Mouse (Mus musculus) spleen, postnatal 14 days (tissue): ENCODE measurements around the gene Fbxo21.

Experiments used
- DNase-seq, 2 experiments: peaks; one replicate each; pipeline ENCODE4 v3.0.0; 2021 to 2022; ENCODE audit warnings: low spot score in 2 of 2

Fbxo21 gene

DNA sequence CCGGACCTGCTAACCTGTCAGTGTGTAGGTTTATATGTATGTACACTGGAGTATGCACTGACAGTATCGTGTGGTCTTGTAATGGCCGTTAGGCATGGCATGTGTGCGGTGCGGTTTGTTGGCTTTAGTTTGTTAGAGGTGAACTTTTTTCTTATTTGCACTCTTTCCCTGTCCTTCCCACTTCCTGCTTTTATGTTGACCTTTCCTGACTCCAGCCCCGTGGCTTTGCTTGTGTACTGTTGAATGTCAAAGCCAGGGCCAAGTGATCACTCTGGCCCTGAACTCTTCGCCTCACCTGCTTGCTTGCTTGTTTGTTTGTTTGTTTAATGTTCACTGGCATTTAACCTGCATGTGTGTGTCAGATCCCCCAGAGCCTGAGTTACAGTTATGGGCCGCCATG, 4.4 kb downstream of the Fbxo21 start:
- no peak for DNase-seq

DNA sequence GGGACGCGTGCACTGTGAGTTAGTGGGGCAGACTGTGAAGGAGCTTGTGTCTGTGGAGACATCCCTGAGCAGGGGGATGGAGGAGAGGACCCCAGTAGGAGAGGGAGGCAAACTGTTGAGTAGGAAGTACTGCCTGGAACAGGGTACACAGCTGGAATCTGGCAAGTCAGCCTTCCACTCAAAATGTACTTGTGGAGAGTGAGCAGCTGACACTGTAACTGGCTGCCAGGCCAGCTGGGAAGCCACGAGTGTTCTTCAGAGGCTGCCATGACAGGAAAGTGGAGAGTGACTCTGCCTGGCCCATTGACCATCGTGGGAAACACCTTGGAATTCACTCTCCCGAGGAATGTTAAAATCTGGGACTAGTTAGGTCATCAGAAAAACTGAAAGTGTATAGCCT, 5.4 kb downstream of the Fbxo21 start:
- no peak for DNase-seq

DNA sequence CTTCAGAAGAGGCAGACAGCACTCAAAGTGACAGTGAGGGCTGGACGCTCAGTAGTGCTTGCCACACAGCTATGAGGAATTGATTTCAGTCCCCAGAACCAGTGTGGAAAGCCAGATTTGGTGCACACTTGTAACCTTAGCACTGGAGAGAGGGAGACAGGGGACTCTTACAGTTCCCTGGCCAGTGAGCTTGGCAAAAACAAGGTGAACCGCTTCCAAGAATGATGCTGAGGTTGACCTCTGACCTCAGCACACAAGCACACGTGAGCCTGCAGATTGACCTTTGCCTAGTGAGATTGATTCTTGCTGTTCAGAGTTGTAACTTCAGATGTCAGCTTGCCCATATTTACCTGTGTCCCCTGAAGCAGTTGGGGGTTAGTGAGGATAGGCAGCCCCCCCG, 9.8 kb downstream of the Fbxo21 start:
- DNase-seq, result no peak

DNA sequence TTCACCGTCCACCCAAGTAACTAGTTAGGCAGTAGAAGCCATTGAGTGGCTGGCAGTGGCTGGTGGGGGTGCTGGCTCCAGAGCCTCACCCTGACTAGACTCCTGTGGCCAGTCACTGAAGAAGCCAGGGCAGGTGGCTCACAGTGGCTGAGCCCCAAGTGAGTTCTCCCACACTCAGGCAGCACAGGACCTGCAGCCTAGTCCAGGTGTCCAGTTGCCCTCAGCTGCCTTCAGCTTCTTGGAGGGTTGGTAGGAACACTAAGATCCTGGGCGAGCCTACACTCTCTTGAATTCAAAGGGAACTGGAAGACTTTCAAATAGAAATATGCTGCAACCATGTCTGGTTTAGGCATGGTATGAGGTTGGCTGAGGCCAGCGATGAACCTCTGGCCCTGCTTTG, 11.4 kb downstream of the Fbxo21 start:
- DNase-seq, result no peak

DNA sequence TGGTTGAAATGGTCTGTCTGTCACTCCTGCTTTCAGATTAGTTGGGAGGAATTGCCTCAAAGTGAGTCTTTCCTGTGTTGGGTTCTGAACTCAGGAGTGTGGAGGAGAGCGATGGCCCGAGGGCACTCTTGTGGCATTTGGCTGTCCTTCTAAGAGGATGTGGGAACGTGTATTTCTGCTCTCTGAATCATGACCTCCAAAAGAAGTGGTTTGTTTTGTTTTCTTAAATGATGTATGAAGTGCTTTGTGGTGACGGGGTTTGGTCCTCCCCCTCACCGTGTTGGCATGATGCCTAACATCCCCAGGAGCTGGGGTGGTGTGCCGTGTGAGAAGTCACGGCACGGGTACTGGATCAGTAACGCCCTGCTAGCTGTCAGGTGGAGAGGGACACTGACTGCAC, 11.8 kb downstream of the Fbxo21 start:
- no peak for DNase-seq

DNA sequence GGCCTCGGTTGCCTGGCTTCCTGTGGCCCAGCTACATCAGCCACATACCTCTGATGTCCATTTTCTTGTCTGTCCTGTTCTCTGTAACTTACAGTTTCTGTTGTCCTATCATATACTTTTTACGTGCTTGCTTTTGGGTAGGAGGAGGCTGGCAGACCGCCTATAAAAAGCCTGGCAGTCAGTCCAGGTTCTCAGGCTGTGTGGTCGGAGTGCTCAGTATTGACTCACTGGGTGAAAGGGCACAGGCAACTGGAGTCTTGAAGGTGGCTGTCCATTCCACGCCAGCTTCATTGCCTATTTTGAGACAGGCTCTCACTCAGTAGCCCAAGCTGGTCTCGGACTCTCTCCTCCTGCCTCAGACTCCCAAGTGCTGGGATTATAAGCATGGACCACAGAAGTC, 13.2 kb downstream of the Fbxo21 start:
- DNase-seq, result no peak

DNA sequence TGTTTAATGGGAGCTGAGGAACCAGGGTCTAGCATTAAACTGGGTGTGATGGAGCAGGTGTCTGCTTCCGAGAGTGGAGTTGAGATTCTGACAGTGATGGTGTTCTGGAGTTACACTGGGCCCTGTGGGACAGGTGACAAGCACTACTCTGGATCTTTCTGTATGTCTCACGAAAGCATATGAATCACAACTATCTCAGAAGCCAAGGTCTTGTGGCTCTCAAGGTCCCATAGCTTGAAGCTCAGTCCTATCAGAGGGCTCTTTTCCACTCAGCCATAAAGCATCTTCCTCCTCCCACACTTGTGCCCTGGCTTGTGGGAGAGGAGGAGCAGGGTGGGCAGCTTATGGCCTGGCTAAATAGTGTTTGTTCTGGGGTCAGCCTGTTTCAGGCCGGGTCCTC, 14.4 kb downstream of the Fbxo21 start:
- no peak for DNase-seq

DNA sequence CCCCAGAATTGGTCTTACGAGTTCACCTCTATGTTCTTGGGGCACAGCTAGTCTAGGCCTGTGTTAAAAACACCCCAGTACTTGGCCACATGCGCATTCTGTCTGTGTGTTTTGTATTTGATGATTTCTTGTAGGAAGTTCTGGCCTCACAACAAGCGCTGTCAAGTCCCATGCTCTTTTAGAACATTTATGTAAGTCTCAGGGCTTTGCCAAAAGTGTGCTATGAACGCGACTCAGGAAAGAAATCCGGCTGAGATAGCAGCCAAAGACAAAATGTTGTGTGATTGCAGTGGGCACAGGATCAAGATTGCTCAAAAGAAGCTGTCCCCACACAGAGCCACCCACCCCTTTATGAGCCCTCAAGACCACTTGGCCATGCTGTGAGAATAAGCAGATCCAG, 17.0 kb downstream of the Fbxo21 start:
- no peak for DNase-seq

DNA sequence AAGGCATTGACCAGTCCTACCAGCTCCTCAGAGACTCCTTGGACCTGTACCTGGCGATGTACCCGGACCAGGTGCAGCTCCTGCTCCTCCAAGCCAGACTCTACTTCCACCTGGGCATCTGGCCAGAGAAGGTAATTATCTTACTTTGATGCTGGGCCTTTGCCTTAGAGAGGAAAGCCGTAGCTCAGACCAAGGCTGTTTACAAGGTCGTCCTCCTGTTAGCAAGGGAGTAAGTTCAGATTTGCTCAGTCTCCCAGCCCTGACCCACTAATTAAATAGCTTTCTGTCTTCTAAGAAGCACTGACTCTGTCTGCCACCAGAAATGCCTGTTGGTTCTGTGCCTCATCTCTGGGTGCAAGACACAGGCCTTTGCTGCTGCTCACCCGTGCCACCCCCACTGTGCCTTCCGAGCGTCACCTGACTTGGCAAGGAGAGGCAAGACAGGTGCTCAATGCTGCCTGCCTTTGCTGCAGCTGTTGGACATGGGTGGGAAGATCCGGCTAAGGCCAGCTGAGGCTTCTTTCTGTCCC, 18.9 kb downstream of the Fbxo21 start:
- no peak for DNase-seq

DNA sequence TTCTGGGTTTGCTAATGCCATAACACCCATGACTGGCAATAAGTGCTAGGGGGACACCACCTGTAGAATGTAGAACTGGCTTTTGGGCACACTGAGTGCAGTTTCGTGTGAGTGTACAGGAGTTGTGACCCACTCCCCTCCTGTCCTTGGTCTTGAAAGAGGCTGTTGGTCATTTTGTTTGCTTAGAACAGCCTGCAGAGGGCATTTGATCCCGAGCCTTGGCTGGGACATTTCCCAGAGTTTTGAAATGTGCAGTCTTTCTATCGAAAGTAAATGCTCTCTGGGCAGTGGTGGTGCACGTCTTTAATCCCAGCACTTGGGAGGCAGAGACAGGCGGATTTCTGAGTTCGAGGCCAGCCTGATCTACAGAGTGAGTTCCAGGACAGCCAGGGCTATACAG, 19.4 kb downstream of the Fbxo21 start:
- no peak for DNase-seq

DNA sequence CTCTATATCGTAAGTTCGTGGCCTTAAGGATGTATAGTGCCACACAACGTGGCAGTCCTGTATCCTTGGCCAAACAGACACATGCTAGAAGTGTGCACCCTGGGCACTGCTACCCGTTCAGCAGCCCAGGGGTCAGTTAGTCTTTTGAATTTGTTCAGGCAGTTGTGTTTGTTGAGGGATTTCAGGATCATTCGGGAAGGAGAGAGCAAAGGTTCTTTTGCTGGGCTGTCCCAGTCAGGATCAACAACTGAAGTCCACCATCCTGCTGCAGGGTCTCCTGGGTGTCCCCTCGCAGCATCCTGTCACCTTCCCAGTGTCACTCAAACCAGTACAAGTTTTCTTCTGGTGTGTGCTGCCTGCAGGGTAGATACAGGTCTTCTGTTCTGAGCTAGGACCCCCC, 20.1 kb downstream of the Fbxo21 start:
- no peak for DNase-seq

DNA sequence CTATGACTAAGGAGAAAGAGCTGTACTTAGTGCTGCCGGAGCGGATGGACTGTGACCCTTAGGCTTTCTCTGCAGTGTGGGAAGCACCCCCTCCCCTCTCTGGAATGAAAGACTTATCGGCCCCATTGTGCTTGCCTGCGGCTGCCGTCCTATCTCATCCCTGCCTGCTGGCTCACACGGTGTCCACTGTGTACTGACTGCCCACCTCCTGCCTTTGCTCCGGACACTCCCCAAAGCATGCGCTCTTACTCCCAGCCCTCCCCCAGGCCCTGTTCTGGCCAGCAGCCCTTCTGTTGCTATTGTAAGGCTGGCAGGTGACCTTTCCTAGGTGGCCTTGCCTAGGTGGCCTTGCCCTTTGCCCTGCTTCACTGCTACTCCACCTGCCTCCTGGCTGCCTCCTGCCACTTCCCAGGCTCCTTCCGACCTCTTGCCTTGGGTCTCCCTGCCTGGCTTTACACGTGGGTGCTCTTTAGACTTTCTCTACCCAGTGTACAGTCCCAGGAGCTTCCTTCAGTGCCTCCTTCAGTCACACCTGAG, 21.0 kb downstream of the Fbxo21 start:
- DNase-seq, result no peak

DNA sequence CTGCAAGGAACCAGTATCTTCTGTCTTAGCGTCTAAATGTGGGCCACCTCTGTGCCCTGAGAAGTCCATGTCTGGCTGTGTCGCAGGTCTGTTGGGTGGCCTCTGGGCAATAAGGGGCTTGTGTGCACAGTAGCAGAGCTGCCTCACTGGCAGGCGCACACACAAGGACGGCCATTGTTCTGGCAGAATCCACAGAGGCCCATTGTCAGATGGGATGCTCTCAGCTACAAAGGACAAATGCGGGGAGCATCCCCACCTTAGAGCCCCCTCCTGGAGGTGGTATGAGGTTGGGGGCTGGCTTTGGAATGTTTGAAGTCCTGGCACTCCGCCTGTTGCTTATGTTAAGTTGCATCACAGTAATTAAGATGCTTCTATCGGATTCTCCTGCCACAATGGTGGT, 22.5 kb downstream of the Fbxo21 start:
- DNase-seq, result no peak

DNA sequence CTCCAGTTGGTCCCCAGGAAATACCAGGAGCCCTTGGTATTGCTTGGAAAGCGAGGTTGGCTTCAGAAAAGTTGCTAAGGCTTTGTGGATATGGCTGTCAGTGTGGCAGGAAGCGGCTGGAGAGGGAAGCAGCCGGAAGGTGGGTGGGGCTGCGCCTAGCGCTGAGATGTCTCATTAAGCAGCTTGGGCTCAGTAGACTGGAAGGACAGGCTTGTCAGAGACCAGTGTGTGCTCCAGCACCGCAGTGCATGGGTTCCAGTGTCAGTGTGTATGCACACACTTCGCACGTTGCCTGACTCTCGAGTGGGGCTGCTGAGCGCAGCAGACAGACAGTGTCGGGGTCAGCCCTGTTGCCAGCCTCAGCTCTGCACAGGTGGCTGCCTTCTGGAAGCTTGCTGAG, 23.1 kb downstream of the Fbxo21 start:
- DNase-seq, result no peak

DNA sequence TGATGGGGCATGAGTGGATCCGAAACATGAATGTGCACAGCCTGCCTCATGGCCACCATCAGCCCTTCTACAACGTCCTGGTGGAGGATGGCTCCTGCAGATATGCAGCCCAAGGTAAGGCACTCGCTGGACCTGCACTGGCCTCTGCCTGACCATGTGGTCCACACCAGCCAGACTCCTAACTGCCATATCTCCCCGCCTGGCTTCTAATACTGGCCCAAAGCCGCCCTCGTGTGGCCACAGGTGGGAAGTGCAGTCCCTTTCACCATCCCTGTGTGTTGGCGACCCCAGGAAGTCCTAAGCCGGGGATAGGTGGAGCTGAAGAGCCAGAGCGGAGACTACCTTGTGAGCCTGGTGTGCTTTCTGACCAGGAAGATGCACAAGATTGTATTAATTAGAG, 25.5 kb downstream of the Fbxo21 start:
- peak in 1 of 2 experiments; percentile 45 for DNase-seq

DNA sequence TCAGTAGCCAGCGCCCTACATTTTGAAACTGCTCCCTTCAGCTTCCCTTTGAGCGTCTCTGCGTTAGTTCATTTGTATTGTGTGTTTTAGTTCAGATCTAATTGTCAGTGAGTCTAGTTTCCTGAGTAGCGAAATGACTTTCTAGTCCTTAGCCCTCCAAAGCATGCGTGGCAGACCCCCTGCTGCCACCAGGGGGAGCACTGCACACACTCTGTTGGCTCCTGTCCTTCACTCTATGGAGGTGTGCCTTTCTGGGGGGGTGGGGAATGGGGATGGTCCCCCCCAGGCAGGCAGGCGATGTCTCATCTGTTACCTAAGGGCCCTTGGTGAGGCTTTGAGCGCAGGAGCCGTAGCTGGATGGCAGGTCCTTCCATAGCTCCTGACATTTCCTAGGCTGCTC, 28.1 kb downstream of the Fbxo21 start:
- peak in 1 of 2 experiments; percentile 41 for DNase-seq

DNA sequence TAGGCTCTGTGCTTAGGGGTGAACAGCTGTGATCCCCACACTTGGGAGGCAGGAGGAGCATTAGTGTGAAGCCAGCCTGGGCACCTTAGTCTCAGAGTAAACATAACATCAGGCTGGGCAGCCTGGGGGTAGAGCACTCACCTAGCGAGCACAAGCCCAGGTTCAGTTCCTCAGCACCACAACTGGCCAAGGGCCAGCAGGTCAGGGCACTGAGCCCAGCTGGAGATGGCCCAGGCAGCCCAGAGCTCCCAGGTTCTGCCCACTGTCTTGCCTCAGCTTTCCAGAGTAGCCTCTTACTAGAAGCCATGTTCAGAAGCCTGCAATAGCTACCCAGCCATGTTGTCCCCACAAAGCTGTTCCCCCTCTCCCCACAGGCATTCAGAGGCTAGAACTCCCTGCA, 29.2 kb downstream of the Fbxo21 start:
- no peak for DNase-seq

DNA sequence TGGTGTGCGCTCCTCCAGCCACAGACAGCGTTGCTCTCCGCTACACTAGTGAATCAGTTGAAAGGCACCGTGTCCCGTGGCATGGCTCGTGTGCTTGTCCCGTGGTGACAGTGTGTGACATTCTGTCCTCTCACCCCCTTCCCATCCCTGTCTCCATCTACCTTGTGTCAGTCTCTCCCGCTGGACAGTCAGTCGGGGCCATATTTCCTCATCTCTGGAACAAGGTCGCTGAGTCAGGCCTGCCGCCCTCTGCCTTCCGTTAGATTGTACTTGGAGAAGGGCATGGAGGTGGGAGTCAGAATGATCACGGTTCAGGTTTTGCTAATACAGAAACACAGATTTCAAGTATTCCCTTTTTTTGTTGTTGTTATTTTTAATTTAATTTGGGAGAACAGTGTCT, 31.8 kb downstream of the Fbxo21 start:
- DNase-seq, result no peak

DNA sequence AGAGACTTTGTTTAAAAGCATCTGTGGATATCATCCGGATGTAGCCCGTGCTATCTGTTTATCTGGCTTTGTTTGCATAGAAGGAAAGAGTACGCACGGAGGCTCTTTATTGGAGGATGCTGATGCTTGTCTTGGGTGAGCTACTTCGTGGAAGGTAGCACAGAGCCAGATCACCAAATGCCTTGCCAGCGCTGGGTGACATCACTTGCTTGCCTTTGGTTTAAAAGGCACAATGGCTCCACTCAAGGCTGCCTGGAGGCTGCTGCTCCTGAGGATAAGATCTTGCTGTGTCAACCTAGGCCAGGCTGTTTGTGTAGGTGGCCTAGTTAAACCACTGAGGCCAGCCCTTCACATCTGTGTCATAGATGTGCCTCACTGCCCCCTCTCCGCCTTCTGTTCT, 34.3 kb downstream of the Fbxo21 start:
- no peak for DNase-seq

DNA sequence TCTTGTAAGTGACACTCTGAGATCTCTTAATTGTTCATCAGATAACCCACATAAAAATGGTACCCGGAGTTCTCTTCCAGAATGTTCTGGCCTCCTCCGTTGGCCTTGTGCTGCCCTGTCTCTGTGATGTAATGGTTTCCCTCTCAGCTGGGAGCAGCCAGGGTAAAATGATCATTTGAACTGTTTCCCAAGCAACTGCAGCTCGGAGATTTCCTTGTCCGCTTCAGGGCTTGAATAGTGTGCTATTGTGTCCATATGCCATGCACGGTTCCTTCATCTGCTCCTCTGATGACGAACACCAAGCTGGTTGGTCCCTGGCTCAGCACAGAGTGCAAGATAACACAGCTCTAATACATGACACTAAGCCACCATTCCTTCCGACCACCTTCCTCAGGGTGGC, 35.3 kb downstream of the Fbxo21 start:
- DNase-seq, result no peak

DNA sequence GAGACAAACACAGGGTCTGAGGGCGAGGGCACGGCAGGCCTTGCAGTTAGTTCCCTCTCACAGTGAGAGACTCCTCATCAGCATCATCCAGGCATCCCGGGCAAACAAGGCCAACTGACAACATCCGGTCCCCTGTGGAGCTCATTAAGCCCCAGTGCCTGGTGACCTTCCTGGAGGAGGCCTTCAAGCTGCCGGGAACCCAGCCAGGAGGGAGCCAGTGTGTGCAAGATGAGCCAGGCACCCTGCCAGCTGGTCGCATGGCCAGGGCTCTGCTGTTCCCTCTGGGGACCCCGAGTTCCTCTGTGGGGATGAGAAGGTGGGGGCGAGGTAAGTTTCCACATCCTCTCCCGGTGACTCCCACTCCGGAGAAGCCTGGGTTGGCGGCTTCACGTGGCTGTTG, 38.5 kb downstream of the Fbxo21 start:
- no peak for DNase-seq

DNA sequence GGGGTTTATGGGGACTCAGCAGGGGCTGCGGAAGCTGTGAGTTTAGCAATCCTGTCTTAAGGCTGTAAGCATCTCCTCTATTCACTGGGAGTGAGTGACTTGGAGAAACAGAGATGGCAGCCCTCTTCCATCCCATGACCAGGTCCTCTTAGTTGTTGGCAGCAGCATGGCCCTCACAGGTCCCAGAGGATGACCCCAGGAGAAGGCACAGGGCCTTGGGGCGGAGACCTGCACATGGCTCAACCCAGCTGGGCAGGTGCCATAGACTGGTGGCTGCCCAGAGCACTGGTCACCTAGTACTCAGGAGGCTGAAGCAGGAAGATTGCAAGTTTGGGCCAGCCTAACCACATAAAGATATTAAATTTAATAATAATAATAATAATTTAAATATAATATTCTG, 39.1 kb downstream of the Fbxo21 start:
- no peak for DNase-seq

DNA sequence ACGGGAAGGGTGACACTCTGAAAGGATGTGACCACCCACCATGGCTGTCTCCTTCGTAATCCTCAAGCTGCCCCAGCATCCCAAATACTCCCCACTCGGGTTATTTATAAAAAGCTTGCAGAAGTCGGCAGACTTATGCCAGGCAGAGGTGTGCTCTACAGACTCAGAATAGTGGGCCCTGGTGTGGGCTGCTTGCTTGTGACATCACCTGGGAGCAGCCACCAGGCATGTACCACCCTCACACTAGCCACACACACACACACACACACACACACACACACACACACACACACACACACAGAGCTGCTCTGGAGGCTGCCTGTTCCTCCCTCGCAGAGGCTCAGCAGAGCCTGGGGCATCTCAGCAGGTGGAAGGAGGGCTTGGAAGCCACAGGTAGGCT, 41.0 kb downstream of the Fbxo21 start:
- no peak for DNase-seq

DNA sequence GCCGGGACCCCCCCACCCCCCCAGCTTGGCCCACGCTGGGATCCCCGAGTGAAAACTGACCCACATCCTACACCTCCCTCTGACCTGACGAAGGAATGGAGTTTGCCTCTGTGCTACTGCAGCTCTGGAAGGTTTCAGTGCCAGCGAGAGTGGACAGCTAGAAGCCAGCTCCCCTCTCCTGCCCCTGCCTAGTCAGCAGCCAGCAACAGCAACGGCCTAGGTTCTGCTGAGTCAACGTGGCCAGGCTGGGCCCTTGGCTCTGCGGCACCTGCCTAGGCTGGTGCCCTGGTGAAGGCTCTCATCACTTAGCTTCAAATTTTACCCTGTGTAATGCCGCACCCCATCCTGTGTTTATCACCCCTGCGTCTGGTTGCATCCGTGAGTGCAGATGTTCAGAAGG, 43.4 kb downstream of the Fbxo21 start:
- no peak for DNase-seq

DNA sequence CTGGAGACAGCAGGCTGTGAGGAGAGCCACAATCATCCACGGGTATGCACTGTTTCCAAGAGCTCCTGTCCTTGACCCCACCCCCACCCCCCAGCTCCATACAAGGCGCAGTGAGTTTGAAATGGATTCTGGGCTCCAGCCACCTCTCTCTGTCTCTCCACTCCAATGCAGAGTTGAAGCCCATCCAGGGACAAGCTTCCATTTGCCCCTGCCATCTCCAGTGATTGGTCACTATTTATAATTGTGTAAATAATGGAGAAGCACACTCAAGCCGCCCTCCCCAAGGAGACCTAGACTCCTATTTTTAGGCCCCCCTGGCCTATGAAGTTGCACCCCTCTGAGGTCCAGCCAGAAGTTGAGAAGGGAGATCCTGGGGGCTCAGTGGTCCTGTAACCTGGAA, 46.5 kb downstream of the Fbxo21 start:
- DNase-seq, result no peak
